In the genomic region with DNA sequence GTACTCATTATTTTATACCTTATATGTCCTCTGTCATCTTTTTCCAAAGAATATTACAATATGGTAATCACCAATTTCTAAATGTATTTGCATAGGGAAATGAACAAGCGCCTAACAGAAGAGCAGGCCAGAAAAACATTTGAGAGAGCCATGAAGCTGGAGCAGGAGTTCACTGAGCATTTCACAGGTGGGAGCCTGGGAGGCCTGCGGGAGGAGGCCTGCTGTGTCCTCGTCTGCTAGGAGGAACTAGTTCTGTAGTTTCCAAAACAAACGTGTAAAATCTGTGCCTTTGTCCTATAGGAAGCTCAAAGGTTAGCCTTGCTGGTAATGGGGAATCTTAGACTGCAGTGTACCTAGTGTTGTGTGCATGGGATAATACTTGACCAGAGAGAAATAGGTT, we compare ENCODE assay signal across 25 mouse cellular contexts. TPM values are rescaled to one million over a fixed set of nuclear protein-coding genes. Genes with fewer than 3 reads are reported as not detected.
DNase-seq lines count a peak whose midpoint lies in the region; ATAC-seq and TF ChIP-seq lines count a peak whose summit lies in the region.
"Had no signal": no experiment of that assay in that cellular context is flagged by ENCODE, and none has a peak within 500 bp of the region (broad histone marks: within the 10 kb centered on the region; RNA-seq: fewer than 3 reads in every experiment).

No protein-coding gene starts in this region.

- peak; percentile 45 for DNase-seq in cerebellum, adult 11-12 months
- no peak for DNase-seq in cerebellum, adult 9-11 months
- no peak for DNase-seq in heart, postnatal 4 days
- no peak for DNase-seq in layer of hippocampus, adult 2 months (ENCODE audit: low spot score in 2 of 2)
- no peak for DNase-seq in layer of hippocampus, adult 8-10 months (ENCODE audit: low spot score in 2 of 2)
- DNase-seq in brain, adult 2 months (ENCODE audit: low read depth, low spot score), result peak; percentile 62
- DNase-seq: adrenal gland, postnatal 10 days; embryo, embryonic 11 days; gastrocnemius, adult 2 months; gastrocnemius, postnatal 25 days; heart, postnatal 36 days; kidney, adult 18-20 months had no signal

- H3K4me3 ChIP-seq in heart, embryonic 11.5 days (ENCODE audit: low read depth, low read length), result no peak overlapping the region
- H3K4me3 ChIP-seq in layer of hippocampus, adult 2 months, result no peak overlapping the region
- H3K4me3 ChIP-seq: embryonic facial prominence, embryonic 15.5 days; erythroblast, embryonic 14.5 days; forebrain, embryonic 10.5 days; gastrocnemius, adult 2 months; hindbrain, embryonic 12.5 days had no signal

- H3K9ac ChIP-seq in heart, embryonic 11.5 days (ENCODE audit: low read depth, low read length), result no peak overlapping the region
- H3K9ac ChIP-seq: embryonic facial prominence, embryonic 15.5 days; hindbrain, embryonic 12.5 days had no signal

- H3K4me1 ChIP-seq in heart, embryonic 11.5 days (ENCODE audit: control insufficient read depth, insufficient read depth, low read length), result 0 out of 2 replicates have a peak, but pooled peaks cover 5% of the 10 kb centered on the region
- H3K4me1 ChIP-seq: embryonic facial prominence, embryonic 15.5 days; hindbrain, embryonic 12.5 days had no signal

- 75% methylated on average over 4 of the region's 4 CpGs for WGBS in heart, embryonic 11.5 days (ENCODE audit: insufficient replicate concordance)

- H3K27ac ChIP-seq in heart, embryonic 11.5 days (ENCODE audit: low read depth, low read length), result peak overlapping the region; percentile 41
- peak overlapping the region; percentile 49; the same call in 1 of the 2 replicates for H3K27ac ChIP-seq in layer of hippocampus, adult 2 months
- H3K27ac ChIP-seq: embryonic facial prominence, embryonic 15.5 days; forebrain, embryonic 10.5 days; gastrocnemius, adult 2 months; hindbrain, embryonic 12.5 days had no signal

- no peak overlapping the region for H3K4me2 ChIP-seq in heart, embryonic 11.5 days
- H3K4me2 ChIP-seq: embryonic facial prominence, embryonic 15.5 days; hindbrain, embryonic 12.5 days had no signal

- TF ChIP-seq CTCF in layer of hippocampus, adult 2 months (conservative IDR thresholded peaks at IDR 0.05), result no peak

- no peak for ATAC-seq in heart, embryonic 11.5 days (replicated peaks; ENCODE audit: insufficient number of reproducible peaks, low FRiP score, low TSS enrichment)
- ATAC-seq: forebrain, embryonic 14.5 days; hindbrain, embryonic 16.5 days; inflammation-experienced regulatory T-cells, adult 6 months had no signal

- no peaks in the 10 kb centered on the region for H3K9me3 ChIP-seq in heart, embryonic 11.5 days (replicated peaks; ENCODE audit: control insufficient read depth, low read length)
- H3K9me3 ChIP-seq: embryonic facial prominence, embryonic 15.5 days; forebrain, embryonic 10.5 days; hindbrain, embryonic 12.5 days had no signal

- no peaks in the 10 kb centered on the region for H3K27me3 ChIP-seq in heart, embryonic 11.5 days (ENCODE audit: control insufficient read depth, insufficient read depth, low read length)
- H3K27me3 ChIP-seq: embryonic facial prominence, embryonic 15.5 days; hindbrain, embryonic 12.5 days had no signal

- no peaks in the 10 kb centered on the region for H3K36me3 ChIP-seq in heart, embryonic 11.5 days (ENCODE audit: control insufficient read depth, insufficient read depth, low read length)

RNA-seq across cellular contexts. Expression of a gene that starts 10.9 kb away (rescaled TPM):
- not detected in 2 replicates for polyA plus RNA-seq in heart, embryonic 11.5 days (2014; fragmentation: Nextera tagmentation; extraction: Ambion mirVana)
- total RNA-seq in heart, postnatal 4 days (2021), result under 1 TPM in 1 of 2 experiments, not detected in 1; 0.07 TPM
- under 1 TPM; 0.20 to 0.29 TPM for total RNA-seq in layer of hippocampus, adult 2 months (2021)
- under 1 TPM in 3 of 4 experiments, not detected in 1; 0.24 to 0.61 (median 0.45) TPM for total RNA-seq in layer of hippocampus, adult 8-10 months (2022)
- total RNA-seq: common myeloid progenitor, adult 5-6 weeks; gastrocnemius, adult 2 months; gastrocnemius, postnatal 25 days; heart, adult 8-10 months; heart, postnatal 36 days; MEL had no signal
- polyA plus RNA-seq: C2C12; embryonic facial prominence, embryonic 11.5 days; erythroblast, embryonic 14.5 days; forebrain, embryonic 10.5 days; inflammation-experienced regulatory T-cells, adult 6 months had no signal

Comparison
In these comparisons a context has a peak if more than half of its experiments do, and no peak if none do; other contexts are left out.
1. DNase-seq: peak in cerebellum, adult 11-12 months (single experiment) and brain, adult 2 months (single experiment); none in cerebellum, adult 9-11 months (single experiment), heart, postnatal 4 days (single experiment), layer of hippocampus, adult 2 months (0 of 2) and layer of hippocampus, adult 8-10 months (0 of 2).